Mouse (Mus musculus): ENCODE results near the gene Mfap5. TPM values are rescaled to one million over a fixed set of nuclear protein-coding genes. Genes with fewer than 3 reads are reported as not detected.
"Not testable (repeated sequence)": the region's sequence is repeated elsewhere in the genome, so short reads cannot be mapped to it uniquely, and the experiment has no call there.

Mfap5 gene
- polyA plus RNA-seq, 1 experiment from 2014 or later: 3.1 TPM

DNA sequence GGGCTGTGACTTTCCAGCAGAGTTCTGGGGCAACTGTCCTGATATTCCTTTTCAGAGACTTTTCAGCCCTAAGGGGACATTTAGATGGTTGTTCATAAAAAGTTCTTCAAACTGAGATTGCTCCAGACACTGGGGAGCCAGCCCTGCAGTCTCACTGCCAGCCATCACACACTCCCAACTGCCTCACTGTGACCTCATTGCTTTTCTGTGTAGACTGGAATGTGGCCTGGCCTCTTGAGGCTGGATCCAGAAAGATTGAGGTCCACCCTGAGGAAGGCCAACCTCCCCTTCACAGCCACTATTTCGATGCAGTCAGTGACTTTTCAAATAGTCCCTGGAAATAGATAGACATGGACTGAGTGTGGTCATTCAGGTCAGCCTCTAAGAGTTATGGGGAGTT is 12.0 kb downstream of the Mfap5 start:
- ATAC-seq (ENCODE audit: insufficient number of reproducible peaks, insufficient read depth, low FRiP score, low TSS enrichment): no peak
- H3K4me1 ChIP-seq: no peaks in the 10 kb centered on the region; the same call in 1 of the 2 replicates
- no peak overlapping the region for H3K27ac ChIP-seq
- no peak overlapping the region for H3K4me2 ChIP-seq (replicated peaks)
- WGBS: 81% methylated on average over 1 of the region's 1 CpGs
- H3K9me3 ChIP-seq: no peaks in the 10 kb centered on the region
- H3K27me3 ChIP-seq: no peaks in the 10 kb centered on the region
- no peaks in the 10 kb centered on the region for H3K36me3 ChIP-seq
- H3K4me3 ChIP-seq: no peak overlapping the region
- no peak overlapping the region for H3K9ac ChIP-seq

GRCm38 (mm10) chr6:122519384-122519783 is 13.7 kb downstream of the Mfap5 start:
- Histone ChIP-seq H3K27ac (no peak overlapping the region), H3K36me3 (no peaks in the 10 kb centered on the region), H3K9me3 (no peaks in the 10 kb centered on the region), H3K9ac (no peak overlapping the region), H3K27me3 (no peaks in the 10 kb centered on the region), H3K4me1 (no peaks in the 10 kb centered on the region), H3K4me2 (replicated peaks) (no peak overlapping the region), H3K4me3 (no peak overlapping the region)
- no peak for ATAC-seq (ENCODE audit: insufficient number of reproducible peaks, insufficient read depth, low FRiP score, low TSS enrichment)
- whole genome bisulfite sequencing: 35% methylated on average over 2 of the region's 2 CpGs

GRCm38 (mm10) chr6:122522595-122522994 is 16.9 kb downstream of the Mfap5 start:
- Histone ChIP-seq H3K27me3 (no peaks in the 10 kb centered on the region), H3K27ac (no peak overlapping the region), H3K9ac (no peak overlapping the region), H3K36me3 (no peaks in the 10 kb centered on the region), H3K4me3 (no peak overlapping the region), H3K4me2 (replicated peaks) (no peak overlapping the region), H3K9me3 (no peaks in the 10 kb centered on the region), H3K4me1 (no peaks in the 10 kb centered on the region)
- 64% methylated on average over 9 of the region's 9 CpGs for WGBS
- no peak for ATAC-seq (ENCODE audit: insufficient number of reproducible peaks, insufficient read depth, low FRiP score, low TSS enrichment)

DNA sequence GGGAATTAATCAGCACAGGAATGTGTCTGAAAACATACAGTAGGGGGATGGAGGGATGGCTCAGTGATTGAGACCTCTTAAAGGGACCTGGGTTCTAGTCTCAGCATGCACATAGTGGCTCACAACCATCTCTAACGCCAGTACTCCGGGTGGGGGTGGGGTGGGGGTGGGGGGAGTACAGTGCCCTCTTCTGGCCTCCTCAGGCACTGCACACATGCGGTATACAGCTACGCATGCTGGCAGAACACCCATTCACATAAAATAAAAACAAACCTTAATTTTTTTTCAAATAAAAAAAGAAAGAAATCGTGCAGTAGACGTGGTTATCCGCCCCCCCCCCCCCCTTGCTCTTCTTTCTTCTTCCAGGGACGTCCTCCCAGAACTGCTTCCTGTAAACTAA is 17.6 kb downstream of the Mfap5 start:
- Histone ChIP-seq H3K36me3 (no peaks in the 10 kb centered on the region), H3K4me2 (replicated peaks) (no peak overlapping the region), H3K27ac (no peak overlapping the region), H3K27me3 (no peaks in the 10 kb centered on the region), H3K9ac (no peak overlapping the region), H3K9me3 (no peaks in the 10 kb centered on the region), H3K4me3 (no peak overlapping the region), H3K4me1 (no peaks in the 10 kb centered on the region)
- WGBS: 90% methylated on average over 8 of the region's 8 CpGs
- no peak for ATAC-seq (ENCODE audit: insufficient number of reproducible peaks, insufficient read depth, low FRiP score, low TSS enrichment)

GRCm38 (mm10) chr6:122527596-122527995 is 22.0 kb downstream of the Mfap5 start:
- no peaks in the 10 kb centered on the region for H3K27me3 ChIP-seq
- WGBS: 65% methylated on average over 12 of the region's 12 CpGs
- H3K27ac ChIP-seq: no peak overlapping the region
- H3K4me1 ChIP-seq: no peaks in the 10 kb centered on the region
- H3K4me2 ChIP-seq (replicated peaks): no peak overlapping the region
- H3K4me3 ChIP-seq: no peak overlapping the region
- no peak overlapping the region for H3K9ac ChIP-seq
- H3K9me3 ChIP-seq: no peaks in the 10 kb centered on the region
- no peak for ATAC-seq (ENCODE audit: insufficient number of reproducible peaks, insufficient read depth, low FRiP score, low TSS enrichment)
- H3K36me3 ChIP-seq: no peaks in the 10 kb centered on the region

DNA sequence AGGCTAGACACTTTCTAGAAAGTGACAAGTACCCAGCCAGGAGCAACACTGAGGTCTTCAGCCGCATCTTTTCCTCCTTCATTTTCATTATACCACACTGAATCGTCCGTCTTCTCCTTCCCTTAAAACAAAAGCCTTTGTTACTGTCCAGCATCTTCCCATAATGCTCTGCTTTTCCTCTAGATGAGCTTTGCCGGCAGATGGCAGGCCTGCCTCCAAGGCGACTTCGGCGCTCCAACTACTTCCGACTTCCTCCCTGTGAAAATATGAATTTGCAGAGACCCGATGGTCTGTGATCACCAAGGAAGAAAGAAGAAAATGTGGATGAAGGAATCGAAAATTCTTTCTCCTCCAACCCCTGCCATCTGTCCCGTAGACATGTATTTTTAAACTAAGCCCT is 22.5 kb downstream of the Mfap5 start:
- WGBS: 77% methylated on average over 11 of the region's 11 CpGs
- H3K4me3 ChIP-seq: no peak overlapping the region
- no peak overlapping the region for H3K4me2 ChIP-seq (replicated peaks)
- peaks cover 3% of the 10 kb centered on the region; the same call in 1 of the 2 replicates for H3K4me1 ChIP-seq
- no peak overlapping the region for H3K9ac ChIP-seq
- no peaks in the 10 kb centered on the region for H3K36me3 ChIP-seq
- no peaks in the 10 kb centered on the region for H3K9me3 ChIP-seq
- no peak overlapping the region for H3K27ac ChIP-seq
- ATAC-seq (ENCODE audit: insufficient number of reproducible peaks, insufficient read depth, low FRiP score, low TSS enrichment): no peak
- no peaks in the 10 kb centered on the region for H3K27me3 ChIP-seq

DNA sequence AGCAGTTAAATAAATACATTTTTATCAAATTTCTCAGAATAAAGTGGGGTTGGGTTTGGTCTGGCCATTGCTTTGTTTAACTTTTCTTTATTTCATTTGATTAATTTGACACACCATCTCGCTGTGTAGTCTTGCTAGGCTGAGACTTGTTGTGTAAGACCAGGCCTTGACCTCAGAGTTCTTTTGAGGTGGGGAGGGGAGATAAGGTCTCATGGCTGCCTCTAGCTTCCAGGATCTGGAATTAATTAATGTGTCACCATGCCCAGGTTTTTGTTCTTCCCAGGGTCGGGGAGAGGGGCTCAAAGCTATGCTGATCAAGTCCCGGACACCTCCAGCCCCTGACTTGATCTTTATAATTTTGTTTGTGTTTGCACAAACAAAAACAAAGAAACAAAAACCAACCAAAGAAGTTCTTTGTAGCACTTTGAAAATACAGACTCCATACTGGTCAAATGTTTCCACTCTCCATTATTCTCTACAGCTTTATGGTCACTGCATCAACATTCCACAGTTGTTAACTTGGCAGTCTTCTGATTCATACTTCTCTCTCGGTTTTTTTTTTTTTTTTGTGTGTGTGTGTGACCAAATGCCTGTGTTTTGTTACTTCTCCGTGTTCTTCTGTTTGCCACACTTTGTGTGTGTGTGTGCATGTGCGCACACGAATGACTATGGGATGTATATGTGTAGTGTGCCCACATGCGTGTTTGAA is 26.0 kb downstream of the Mfap5 start:
- ATAC-seq (ENCODE audit: insufficient number of reproducible peaks, insufficient read depth, low FRiP score, low TSS enrichment): no peak
- peaks cover 6% of the 10 kb centered on the region; the same call in 1 of the 2 replicates for H3K4me1 ChIP-seq
- no peaks in the 10 kb centered on the region for H3K9me3 ChIP-seq
- no peaks in the 10 kb centered on the region for H3K36me3 ChIP-seq
- H3K27me3 ChIP-seq: no peaks in the 10 kb centered on the region
- 56% methylated on average over 8 of the region's 8 CpGs for WGBS
- H3K4me2 ChIP-seq (replicated peaks): no peak overlapping the region
- H3K4me3 ChIP-seq: no peak overlapping the region
- no peak overlapping the region for H3K9ac ChIP-seq
- H3K27ac ChIP-seq: no peak overlapping the region

- H3K4me2 ChIP-seq (replicated peaks): peak overlapping the region; percentile 38
- peaks cover 6% of the 10 kb centered on the region; the same call in 1 of the 2 replicates for H3K4me1 ChIP-seq
- 0 out of 2 replicates have a peak overlapping the region, but pooled peaks have one; percentile 3 for H3K27ac ChIP-seq
- 0 out of 2 replicates have a peak overlapping the region, but pooled peaks have one; percentile 9 for H3K4me3 ChIP-seq
- no peaks in the 10 kb centered on the region for H3K9me3 ChIP-seq
- H3K27me3 ChIP-seq: no peaks in the 10 kb centered on the region
- H3K9ac ChIP-seq: no peak overlapping the region
- no peaks in the 10 kb centered on the region for H3K36me3 ChIP-seq
- 9% methylated on average over 4 of the region's 4 CpGs for WGBS
- no peak for ATAC-seq (ENCODE audit: insufficient number of reproducible peaks, insufficient read depth, low FRiP score, low TSS enrichment)
Observed at GRCm38 (mm10) chr6:122532883-122533302, 27.2 kb downstream of the Mfap5 start.

DNA sequence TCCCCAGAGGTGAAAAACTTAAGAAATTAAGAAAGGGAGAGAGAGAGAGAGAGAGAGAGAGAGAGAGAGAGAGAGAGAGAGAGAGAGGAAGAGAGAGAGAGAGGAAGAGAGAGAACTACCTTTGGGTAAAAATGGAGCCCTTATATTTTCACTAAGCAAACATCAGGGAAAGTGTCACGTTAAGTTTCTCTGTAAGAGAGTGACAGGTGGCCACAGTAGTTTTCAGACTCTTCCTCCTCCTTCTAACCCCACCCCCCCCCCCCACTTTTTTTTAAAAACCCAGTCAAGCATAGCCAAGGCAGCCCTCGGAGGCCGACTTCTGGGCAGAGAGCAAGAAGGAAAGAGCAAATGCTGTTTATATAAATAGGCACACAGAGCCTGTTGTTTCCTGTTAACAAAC is 28.4 kb downstream of the Mfap5 start:
- no peak overlapping the region for H3K4me2 ChIP-seq (replicated peaks)
- H3K27me3 ChIP-seq: no peaks in the 10 kb centered on the region
- no peak for ATAC-seq (ENCODE audit: insufficient number of reproducible peaks, insufficient read depth, low FRiP score, low TSS enrichment)
- peaks cover 6% of the 10 kb centered on the region; the same call in 1 of the 2 replicates for H3K4me1 ChIP-seq
- H3K27ac ChIP-seq: no peak overlapping the region
- no peaks in the 10 kb centered on the region for H3K9me3 ChIP-seq
- 31% methylated on average over 3 of the region's 3 CpGs for WGBS
- no peaks in the 10 kb centered on the region for H3K36me3 ChIP-seq
- no peak overlapping the region for H3K9ac ChIP-seq
- no peak overlapping the region for H3K4me3 ChIP-seq

DNA sequence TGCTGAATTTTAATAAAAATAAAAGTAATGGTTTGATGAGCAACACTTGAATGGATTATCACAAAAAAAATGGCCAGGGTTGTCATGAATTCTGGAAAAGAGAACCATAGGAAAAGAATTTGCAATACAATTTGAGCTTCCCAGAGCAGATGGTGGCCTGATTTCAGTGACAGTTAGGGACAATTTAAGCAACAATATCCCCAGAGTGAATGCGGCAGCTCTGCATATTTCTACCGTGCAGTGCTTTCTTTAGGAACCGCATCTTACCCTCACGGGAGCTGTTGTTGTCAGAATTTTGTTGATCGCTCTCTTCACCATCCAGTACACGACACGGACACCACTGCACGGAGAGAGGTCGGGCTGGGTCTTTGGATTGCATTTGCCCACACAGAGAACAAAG is 33.9 kb downstream of the Mfap5 start:
- H3K9me3 ChIP-seq: no peaks in the 10 kb centered on the region
- no peaks in the 10 kb centered on the region for H3K4me1 ChIP-seq
- 83% methylated on average over 9 of the region's 9 CpGs for WGBS
- no peak overlapping the region for H3K4me3 ChIP-seq
- H3K9ac ChIP-seq: no peak overlapping the region
- no peak overlapping the region for H3K27ac ChIP-seq
- no peak overlapping the region for H3K4me2 ChIP-seq (replicated peaks)
- ATAC-seq (ENCODE audit: insufficient number of reproducible peaks, insufficient read depth, low FRiP score, low TSS enrichment): no peak
- no peaks in the 10 kb centered on the region for H3K36me3 ChIP-seq
- H3K27me3 ChIP-seq: no peaks in the 10 kb centered on the region

DNA sequence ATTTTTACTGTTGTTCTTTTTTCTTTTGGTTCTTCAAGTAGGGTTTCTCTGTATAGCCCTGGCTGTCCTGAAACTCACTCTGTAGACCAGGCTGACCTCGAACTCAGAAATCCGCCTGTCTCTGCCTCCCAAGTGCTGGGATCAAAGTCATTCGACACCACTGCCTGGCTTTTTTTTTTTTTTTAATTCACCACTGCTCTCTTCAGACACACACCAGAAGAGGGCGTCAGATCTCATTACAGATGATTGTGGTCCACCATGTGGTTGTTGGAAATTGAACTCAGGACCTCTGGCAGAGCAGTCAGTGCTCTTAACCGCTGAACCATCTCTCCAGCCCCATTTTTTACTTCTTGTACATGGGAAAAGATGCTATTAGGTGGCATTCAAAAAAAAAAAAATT is 36.8 kb downstream of the Mfap5 start:
- not testable (repeated sequence) for H3K36me3 ChIP-seq; H3K4me2 ChIP-seq (replicated peaks); ATAC-seq (ENCODE audit: insufficient number of reproducible peaks, insufficient read depth, low FRiP score, low TSS enrichment); H3K9me3 ChIP-seq; H3K9ac ChIP-seq; H3K27ac ChIP-seq; H3K4me1 ChIP-seq; H3K27me3 ChIP-seq; H3K4me3 ChIP-seq
- WGBS: 77% methylated on average over 5 of the region's 5 CpGs

DNA sequence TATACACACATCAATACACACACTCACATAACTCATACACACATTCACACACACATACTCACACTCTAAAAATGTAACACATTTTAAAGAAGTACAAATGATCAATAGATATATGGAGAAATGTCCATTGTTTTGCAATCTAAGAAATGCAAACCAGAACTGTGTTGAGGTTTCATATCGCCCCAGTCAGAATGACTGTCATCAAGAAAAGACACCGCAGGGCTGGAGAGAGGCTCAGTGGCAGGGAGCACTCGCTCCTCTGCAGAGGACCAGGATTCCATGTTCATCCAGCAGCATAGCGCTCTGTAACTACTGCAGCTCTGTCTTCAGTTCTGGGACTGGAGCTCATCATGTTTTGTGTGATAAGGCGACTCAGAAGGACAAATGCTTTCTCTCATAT is 37.9 kb downstream of the Mfap5 start:
- no peaks in the 10 kb centered on the region for H3K36me3 ChIP-seq
- no peak overlapping the region for H3K4me2 ChIP-seq (replicated peaks)
- H3K27me3 ChIP-seq: no peaks in the 10 kb centered on the region
- 76% methylated on average over 5 of the region's 5 CpGs for WGBS
- ATAC-seq (ENCODE audit: insufficient number of reproducible peaks, insufficient read depth, low FRiP score, low TSS enrichment): no peak
- H3K4me3 ChIP-seq: no peak overlapping the region
- H3K9ac ChIP-seq: no peak overlapping the region
- no peaks in the 10 kb centered on the region for H3K9me3 ChIP-seq
- H3K4me1 ChIP-seq: no peaks in the 10 kb centered on the region
- no peak overlapping the region for H3K27ac ChIP-seq

All from embryonic facial prominence, embryonic 12.5 days (tissue).